Mouse (Mus musculus) heart, embryonic 14.5 days (tissue): ENCODE measurements at regions not wholly inside any gene's neighbourhood (a gene's known extent, or its start where the extent isn't known, plus 50 kb on each side); places are given as distances from the start of the nearest gene placed in this dataset.

Source experiments
- ATAC-seq: fragments of 200-750 bp; cut with Nextera tagmentation; 2 replicates; pipeline ENCODE4 v1.8.0; 2017; ENCODE audit warnings: low read depth, moderate TSS enrichment; ENCODE audit not compliant: insufficient number of reproducible peaks, insufficient read depth, low FRiP score
- H3K27ac ChIP-seq, 2 experiments: fragments of 200-500 bp in 1 of 2; fragments of 300-500 bp in 1 of 2; sonication (generic) in 1 of 2; replicated peaks in 1 of 2; 2 replicates each; pipeline ENCODE4 v1.5.1; 2012 to 2014; ENCODE audit warnings: low read depth in 2 of 2, low read length in 2 of 2, control low read depth in 1 of 2, mild to moderate bottlenecking in 1 of 2, mixed read lengths in 1 of 2; ENCODE audit not compliant: control insufficient read depth in 1 of 2, insufficient read depth in 1 of 2
- H3K27me3 ChIP-seq: fragments of 300-500 bp; sonication (generic); 2 replicates; pipeline ENCODE4 v1.6.1; 2014; ENCODE audit warnings: mild to moderate bottlenecking, low read length, control low read depth; ENCODE audit not compliant: control insufficient read depth, insufficient read depth
- H3K36me3 ChIP-seq: fragments of 300-500 bp; sonication (generic); 2 replicates; pipeline ENCODE4 v1.6.1; 2014; ENCODE audit warnings: mild to moderate bottlenecking, control low read depth, low read length, mixed read lengths; ENCODE audit not compliant: control insufficient read depth, insufficient read depth
- H3K4me1 ChIP-seq, 2 experiments: fragments of 200-500 bp in 1 of 2; fragments of 300-500 bp in 1 of 2; sonication (generic) in 1 of 2; 2 replicates each; pipeline ENCODE4 v1.6.1; 2012 to 2014; ENCODE audit warnings: low read length in 2 of 2, control low read depth in 1 of 2, mixed read lengths in 1 of 2; ENCODE audit not compliant: control insufficient read depth in 2 of 2, insufficient read depth in 2 of 2
- H3K4me2 ChIP-seq: fragments of 300-500 bp; sonication (generic); 2 replicates; pipeline ENCODE4 v1.6.1; 2014; ENCODE audit warnings: mild to moderate bottlenecking, low read length
- H3K4me3 ChIP-seq, 2 experiments: fragments of 200-500 bp in 1 of 2; fragments of 300-500 bp in 1 of 2; sonication (generic) in 1 of 2; 2 replicates each; pipeline ENCODE4 v1.5.1; 2012 to 2014; ENCODE audit warnings: low read length in 2 of 2, mild to moderate bottlenecking in 2 of 2, control low read depth in 1 of 2, low read depth in 1 of 2, moderate library complexity in 1 of 2; ENCODE audit not compliant: control insufficient read depth in 1 of 2, insufficient read depth in 1 of 2
- H3K9ac ChIP-seq: fragments of 300-500 bp; sonication (generic); 2 replicates; pipeline ENCODE4 v1.6.1; 2014; ENCODE audit warnings: mild to moderate bottlenecking, low read length
- H3K9me3 ChIP-seq: fragments of 300-500 bp; sonication (generic); 2 replicates; pipeline ENCODE4 v1.6.1; 2016; ENCODE audit warnings: low read length, control low read depth; ENCODE audit not compliant: control insufficient read depth
- WGBS: fragments of 180-500 bp; shearing (Covaris S2); extraction: QIAGEN DNeasy Blood & Tissue Kit; methylation state at CpG from one replicate; pipeline ENCODE4 v1.1.7; 2014; 5-methylcytosine and 5-hydroxymethylcytosine counted together

- no peaks in the 10 kb centered on the region for H3K9me3 ChIP-seq
- H3K9ac ChIP-seq, result no peak overlapping the region
- ATAC-seq, result no peak
- H3K27me3 ChIP-seq, result no peaks in the 10 kb centered on the region
- H3K4me2 ChIP-seq, result no peak overlapping the region
- peaks cover 3 to 5% of the 10 kb centered on the region in 2 experiments for H3K4me1 ChIP-seq
- H3K27ac ChIP-seq, result no peak overlapping the region
- WGBS, result 72% methylated on average over 5 of the region's 5 CpGs
- no peaks in the 10 kb centered on the region for H3K36me3 ChIP-seq
- H3K4me3 ChIP-seq, result no peak overlapping the region
These were observed 51.9 kb upstream of the Slco4a1 start for GRCm38 (mm10) chr2:180404168-180404567.

- peaks cover 8% of the 10 kb centered on the region in 2 experiments for H3K4me1 ChIP-seq
- H3K4me2 ChIP-seq, result no peak overlapping the region
- ATAC-seq, result no peak
- WGBS, result 61% methylated on average over 8 of the region's 8 CpGs
- H3K27me3 ChIP-seq, result no peaks in the 10 kb centered on the region
- H3K9ac ChIP-seq, result no peak overlapping the region
- no peak overlapping the region for H3K4me3 ChIP-seq
- H3K36me3 ChIP-seq, result peaks cover 2% of the 10 kb centered on the region; the same call in 1 of the 2 replicates
- H3K9me3 ChIP-seq, result no peaks in the 10 kb centered on the region
- no peak overlapping the region for H3K27ac ChIP-seq
These were observed 52.4 kb upstream of the Slco4a1 start for GRCm38 (mm10) chr2:180403621-180404020.

GRCm38 (mm10) chr2:180402851-180403459 lies 53.1 kb upstream of the Slco4a1 start:
- Histone ChIP-seq H3K4me3 (no peak overlapping the region), H3K9me3 (no peaks in the 10 kb centered on the region), H3K27me3 (no peaks in the 10 kb centered on the region), H3K4me1 (peaks cover 9 to 13% of the 10 kb centered on the region in 2 experiments), H3K27ac (no peak overlapping the region), H3K4me2 (no peak overlapping the region), H3K9ac (no peak overlapping the region), H3K36me3 (peaks cover 8% of the 10 kb centered on the region; the same call in 1 of the 2 replicates)
- WGBS, result 75% methylated on average over 9 of the region's 9 CpGs
- no peak for ATAC-seq

- WGBS, result 68% methylated on average over 4 of the region's 4 CpGs
These were observed 53.6 kb upstream of the Slco4a1 start for GRCm38 (mm10) chr2:180402433-180402832.

GRCm38 (mm10) chr2:180401409-180402391 lies 54.3 kb upstream of the Slco4a1 start:
- no peak for ATAC-seq

More at GRCm38 (mm10) chr2:180402433-180402832, 53.6 kb upstream of the Slco4a1 start:
- Histone ChIP-seq H3K4me1 (peaks cover 13 to 18% of the 10 kb centered on the region in 2 experiments), H3K9ac (no peak overlapping the region), H3K4me2 (no peak overlapping the region), H3K27me3 (no peaks in the 10 kb centered on the region), H3K9me3 (no peaks in the 10 kb centered on the region), H3K27ac (no peak overlapping the region), H3K36me3 (peaks cover 13% of the 10 kb centered on the region; the same call in 1 of the 2 replicates), H3K4me3 (no peak overlapping the region)
- no peak for ATAC-seq

GRCm38 (mm10) chr2:180400514-180401019 lies 55.5 kb upstream of the Slco4a1 start:
- no peak for ATAC-seq
- WGBS, result 77% methylated on average over 5 of the region's 5 CpGs
- Histone ChIP-seq H3K4me2 (no peak overlapping the region), H3K27me3 (no peaks in the 10 kb centered on the region), H3K4me1 (peaks cover 27 to 36% of the 10 kb centered on the region in 2 experiments), H3K27ac (peak overlapping the region in 1 of 2 experiments; percentile 74; a peak in 2 of 4 replicates), H3K9ac (no peak overlapping the region), H3K4me3 (no peak overlapping the region), H3K9me3 (no peaks in the 10 kb centered on the region), H3K36me3 (peaks cover 30% of the 10 kb centered on the region)

More at GRCm38 (mm10) chr2:180401409-180402391, 54.3 kb upstream of the Slco4a1 start:
- no peak overlapping the region for H3K4me2 ChIP-seq
- H3K4me3 ChIP-seq, result no peak overlapping the region
- peaks cover 19 to 26% of the 10 kb centered on the region in 2 experiments for H3K4me1 ChIP-seq
- no peak overlapping the region for H3K9ac ChIP-seq
- WGBS, result 63% methylated on average over 8 of the region's 8 CpGs
- H3K27ac ChIP-seq, result no peak overlapping the region
- no peaks in the 10 kb centered on the region for H3K9me3 ChIP-seq
- H3K27me3 ChIP-seq, result no peaks in the 10 kb centered on the region
- peaks cover 19% of the 10 kb centered on the region for H3K36me3 ChIP-seq

GRCm38 (mm10) chr2:180399651-180400513 lies 56.2 kb upstream of the Slco4a1 start:
- Histone ChIP-seq H3K4me3 (no peak overlapping the region), H3K4me2 (no peak overlapping the region), H3K4me1 (peaks cover 29 to 43% of the 10 kb centered on the region in 2 experiments), H3K36me3 (peaks cover 37% of the 10 kb centered on the region), H3K9me3 (no peaks in the 10 kb centered on the region), H3K27me3 (no peaks in the 10 kb centered on the region), H3K27ac (peak overlapping the region; percentile 17 to 74; a peak in 2 of 4 replicates), H3K9ac (no peak overlapping the region; the same call in 1 of the 2 replicates)
- peak; percentile 60 for ATAC-seq
- 31% methylated on average over 8 of the region's 8 CpGs for WGBS
